Mouse (Mus musculus) spleen, postnatal 14 days (tissue): ENCODE results near the gene Clcf1.
A peak's percentile ranks its signal among the peaks of the same experiment; 100 is the strongest.

Experiments used
- DNase-seq, 2 experiments: peaks; one replicate each; pipeline ENCODE4 v3.0.0; 2021 to 2022; ENCODE audit warnings: low spot score in 2 of 2

The Clcf1 gene

GRCm38 (mm10) chr19:4193129-4193528, 20.9 kb upstream of the Clcf1 start:
- DNase-seq = no peak

GRCm38 (mm10) chr19:4194021-4194724, 19.9 kb upstream of the Clcf1 start:
- DNase-seq = no peak

GRCm38 (mm10) chr19:4194776-4195650, 19.0 kb upstream of the Clcf1 start:
- DNase-seq = no peak

- DNase-seq = no peak
These were observed 18.0 kb upstream of the Clcf1 start for GRCm38 (mm10) chr19:4196048-4196447.

- DNase-seq = no peak
These were observed 17.5 kb upstream of the Clcf1 start for GRCm38 (mm10) chr19:4196548-4196947.

- DNase-seq = no peak
These were observed 16.9 kb upstream of the Clcf1 start for GRCm38 (mm10) chr19:4197180-4197579.

GRCm38 (mm10) chr19:4201291-4201909, 12.6 kb upstream of the Clcf1 start, which contains the start of gene Rad9a:
TSS of gene Rad9a (minus strand) at chr19:4201662.
- peak; percentile 90 to 92 for DNase-seq

- no peak for DNase-seq
These were observed 11.9 kb upstream of the Clcf1 start for GRCm38 (mm10) chr19:4202149-4202548.

GRCm38 (mm10) chr19:4203148-4203547, 10.9 kb upstream of the Clcf1 start:
- no peak for DNase-seq

GRCm38 (mm10) chr19:4203604-4204326, 10.3 kb upstream of the Clcf1 start:
- no peak for DNase-seq

- no peak for DNase-seq
These were observed 9.1 kb upstream of the Clcf1 start for GRCm38 (mm10) chr19:4204889-4205288.

- DNase-seq = peak in 1 of 2 experiments; percentile 61
These were observed 7.1 kb upstream of the Clcf1 start for GRCm38 (mm10) chr19:4206971-4207370.

- DNase-seq = no peak
These were observed 5.5 kb upstream of the Clcf1 start for GRCm38 (mm10) chr19:4208563-4208962.

- DNase-seq = no peak
These were observed 2.0 kb upstream of the Clcf1 start for GRCm38 (mm10) chr19:4211891-4212588.

- DNase-seq = no peak
These were observed 489 bp upstream of the Clcf1 start for GRCm38 (mm10) chr19:4213524-4213974.

GRCm38 (mm10) chr19:4214771-4215450, 873 bp downstream of the Clcf1 start:
- no peak for DNase-seq

- DNase-seq = no peak
These were observed 1.4 kb downstream of the Clcf1 start for GRCm38 (mm10) chr19:4215451-4215840.

GRCm38 (mm10) chr19:4216041-4216685, 2.1 kb downstream of the Clcf1 start:
- no peak for DNase-seq

- no peak for DNase-seq
These were observed 3.1 kb downstream of the Clcf1 start for GRCm38 (mm10) chr19:4217140-4217539.

GRCm38 (mm10) chr19:4217855-4218254, 3.8 kb downstream of the Clcf1 start:
- DNase-seq = no peak
